ENCODE assay signal across 19 mouse cellular contexts in the genomic region with DNA sequence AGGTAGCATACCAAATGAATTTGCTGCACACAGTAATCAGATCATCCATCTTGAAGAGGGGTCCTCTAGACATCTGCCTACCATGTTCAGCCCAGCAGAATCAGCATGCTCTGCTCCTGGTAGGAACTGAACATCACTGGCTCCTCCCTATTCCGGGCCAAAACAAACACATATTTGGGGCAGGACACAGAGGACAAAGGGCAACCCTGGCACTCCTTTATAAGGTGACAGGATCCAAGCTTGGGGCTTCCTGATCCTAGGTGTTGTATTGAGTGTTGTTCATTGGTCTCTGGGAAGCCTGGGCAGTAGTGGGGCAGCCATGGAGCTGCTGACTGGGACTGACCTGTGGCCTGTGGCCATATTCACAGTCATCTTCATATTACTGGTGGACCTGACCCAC. TPM values are rescaled to one million over a fixed set of nuclear protein-coding genes. Genes with fewer than 3 reads are reported as not detected.
"Had no signal": no experiment of that assay in that cellular context is flagged by ENCODE, and none has a peak within 500 bp of the region (broad histone marks: within the 10 kb centered on the region; RNA-seq: fewer than 3 reads in every experiment).

No protein-coding gene starts in this region.

RNA-seq across cellular contexts. Expression of a gene that starts 18.9 kb away (rescaled TPM):
- total RNA-seq: megakaryocyte progenitor cell, adult 5-6 weeks; midbrain, postnatal 0 days; monocyte, adult 5-6 weeks; neutrophil, adult 5-6 weeks had no signal
- polyA plus RNA-seq: lung, embryonic 15.5 days; lung, postnatal 0 days; macrophage; midbrain, embryonic 11.5 days; midbrain, embryonic 13.5 days; midbrain, embryonic 15.5 days; midbrain, postnatal 0 days; neural tube, embryonic 12.5 days; neural tube, embryonic 14.5 days; spleen, adult 2 months; testis, adult 2 months; urinary bladder, adult 2 months had no signal

RNA-seq across cellular contexts. Expression of a gene that starts 45.1 kb away (rescaled TPM):
- total RNA-seq: megakaryocyte progenitor cell, adult 5-6 weeks; midbrain, postnatal 0 days; monocyte, adult 5-6 weeks; neutrophil, adult 5-6 weeks had no signal
- polyA plus RNA-seq: lung, embryonic 15.5 days; lung, postnatal 0 days; macrophage; midbrain, embryonic 11.5 days; midbrain, embryonic 13.5 days; midbrain, embryonic 15.5 days; midbrain, postnatal 0 days; neural tube, embryonic 12.5 days; neural tube, embryonic 14.5 days; testis, adult 2 months; urinary bladder, adult 2 months had no signal

RNA-seq across cellular contexts. Expression of a gene that starts 58.3 kb away (rescaled TPM):
- total RNA-seq: megakaryocyte progenitor cell, adult 5-6 weeks; midbrain, postnatal 0 days; monocyte, adult 5-6 weeks; neutrophil, adult 5-6 weeks had no signal
- polyA plus RNA-seq: lung, adult 2 months; lung, embryonic 15.5 days; lung, postnatal 0 days; macrophage; midbrain, embryonic 11.5 days; midbrain, embryonic 13.5 days; midbrain, embryonic 15.5 days; midbrain, postnatal 0 days; neural tube, embryonic 12.5 days; neural tube, embryonic 14.5 days; spleen, adult 2 months; stomach, embryonic 15.5 days; stomach, postnatal 0 days; testis, adult 2 months; thymus, adult 2 months; urinary bladder, adult 2 months had no signal
